Mouse (Mus musculus): ENCODE results near the gene Rbfox2. TPM values are rescaled to one million over a fixed set of nuclear protein-coding genes. Genes with fewer than 3 reads are reported as not detected.
"Not testable (repeated sequence)": the region's sequence is repeated elsewhere in the genome, so short reads cannot be mapped to it uniquely, and the experiment has no call there.

Rbfox2 gene
- 100 to 1,000 TPM; 219 to 240 TPM for total RNA-seq (2021)
- long read RNA-seq, experiment 1, full-length matches to known transcripts = 5 of 69 reads
- long read RNA-seq, experiment 1, partial matches to known transcripts = 4 of 69 reads
- long read RNA-seq, experiment 1, other reads (novel, unspliced or antisense) = 60 of 69 reads
- long read RNA-seq, experiment 2, full-length matches to known transcripts = 3 of 87 reads
- long read RNA-seq, experiment 2, partial matches to known transcripts = 3 of 87 reads
- long read RNA-seq, experiment 2, other reads (novel, unspliced or antisense) = 81 of 87 reads

DNA sequence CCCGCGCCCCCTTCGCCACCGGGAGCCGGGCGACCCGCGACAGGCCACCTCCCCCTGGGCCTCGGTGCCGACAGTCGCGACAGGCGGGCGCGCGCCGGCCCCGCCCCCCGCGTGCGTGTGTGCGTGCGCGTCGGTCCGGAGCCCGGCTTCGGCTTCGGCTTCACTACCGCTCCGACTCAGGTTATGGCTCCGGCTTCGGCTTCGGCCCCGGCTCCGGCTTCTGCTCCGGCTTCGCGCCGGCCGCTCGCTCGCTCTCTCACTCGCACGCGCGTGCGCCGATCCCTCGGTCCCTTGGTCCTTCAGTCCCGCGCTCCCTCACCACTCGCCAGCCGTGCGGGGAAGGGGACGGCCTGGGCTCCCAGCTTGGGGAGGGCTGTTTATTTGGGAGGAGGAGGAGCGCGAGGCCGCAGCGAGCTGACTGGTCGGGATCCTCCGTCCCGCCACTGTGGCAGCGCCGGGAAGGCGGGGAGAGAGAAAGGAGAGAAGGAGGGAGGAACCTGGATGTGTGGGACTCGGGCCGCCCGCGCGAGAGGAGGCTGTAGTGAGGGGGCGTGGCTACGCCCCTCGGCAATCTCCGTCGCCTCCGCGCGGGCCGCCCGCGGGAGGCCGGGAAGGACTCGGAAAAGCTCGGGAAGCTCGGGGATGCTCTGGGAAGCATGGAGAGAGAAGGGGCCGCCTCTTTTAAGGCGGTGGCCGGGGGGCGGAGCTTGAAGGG, at the start of gene Rbfox2:
Gene Rbfox2, minus strand, starts transcription at position 458 of the 715 bp plus-strand sequence.
- peak; percentile 91 for DNase-seq

DNA sequence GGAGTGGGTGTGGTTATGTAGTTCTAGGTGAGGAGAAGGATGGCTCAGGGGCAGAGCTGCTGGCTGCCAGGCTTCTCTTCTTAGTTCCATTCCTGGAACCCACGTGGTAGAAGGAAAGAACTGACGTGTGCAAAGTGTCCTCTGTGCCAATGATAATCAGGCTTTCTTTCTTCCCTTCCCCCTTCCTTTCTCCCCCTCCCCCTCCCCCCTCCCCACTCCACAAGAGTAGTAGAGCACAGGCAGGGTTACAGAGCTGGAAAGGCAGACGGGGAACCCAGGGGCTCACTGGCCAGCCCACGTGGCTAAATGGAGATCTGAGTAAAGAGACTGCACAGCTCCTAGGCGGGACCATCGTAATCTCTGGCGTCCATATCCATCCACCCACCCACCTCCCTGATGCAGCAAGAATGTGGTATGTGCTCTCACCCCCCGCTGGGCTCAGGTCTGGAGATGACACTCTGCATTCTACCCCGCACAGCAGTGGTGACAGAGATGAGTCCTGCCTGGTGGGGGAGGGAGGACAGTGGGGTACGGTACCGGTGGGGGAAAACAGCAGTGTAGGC, 49.5 kb upstream of the Rbfox2 start:
- no peak for DNase-seq

DNA sequence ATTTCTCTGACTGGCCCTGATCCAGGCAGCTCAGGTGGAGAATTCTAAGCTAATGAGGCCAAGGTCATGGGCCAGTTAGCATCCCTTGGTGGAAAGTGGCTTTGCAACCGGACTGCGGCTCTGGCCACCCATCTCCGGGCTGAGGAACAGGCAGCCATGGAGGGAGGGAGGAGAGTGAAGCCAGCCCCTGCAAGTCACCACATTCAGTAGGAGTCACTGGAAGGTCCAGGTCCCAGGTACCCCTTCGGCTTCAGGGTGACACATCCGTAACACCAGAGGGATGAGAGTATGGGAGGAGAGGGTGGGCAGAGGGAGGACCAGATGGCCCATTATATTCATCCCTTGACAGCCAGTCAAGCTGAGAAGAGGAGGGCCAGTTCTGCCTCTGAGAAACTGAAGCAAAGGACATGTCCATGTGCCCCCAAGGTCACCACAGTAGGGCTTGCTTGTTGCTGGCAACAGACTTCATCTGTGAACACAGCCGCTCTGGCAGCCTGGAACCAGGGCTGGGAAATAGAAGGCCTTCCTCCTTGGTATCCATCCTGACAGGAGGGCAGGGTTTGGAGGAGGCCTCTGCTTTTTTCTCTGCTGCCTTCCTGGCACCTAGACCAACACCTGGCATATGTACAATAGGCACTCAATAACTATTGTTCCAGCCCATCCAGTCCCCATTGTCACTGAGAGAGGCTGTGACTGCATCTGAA, 48.2 kb upstream of the Rbfox2 start:
- no peak for DNase-seq

DNA sequence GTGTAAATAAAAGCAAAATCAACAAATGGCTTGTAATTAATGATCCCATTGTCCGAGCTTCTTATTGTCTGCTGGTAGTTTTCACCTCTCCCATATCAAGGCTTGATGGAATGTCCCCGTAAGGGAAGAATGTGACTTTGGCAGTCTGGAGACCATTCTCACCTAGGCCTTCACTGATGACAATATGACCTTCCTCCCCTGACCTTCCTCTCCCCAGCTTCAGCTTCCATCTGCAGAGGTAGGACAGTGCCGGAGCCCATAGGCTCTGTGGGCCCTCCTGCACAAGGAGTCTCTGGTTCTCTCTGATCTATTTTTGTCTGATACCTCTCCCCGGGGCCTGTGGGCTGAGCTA, 47.7 kb upstream of the Rbfox2 start:
- DNase-seq = no peak

DNA sequence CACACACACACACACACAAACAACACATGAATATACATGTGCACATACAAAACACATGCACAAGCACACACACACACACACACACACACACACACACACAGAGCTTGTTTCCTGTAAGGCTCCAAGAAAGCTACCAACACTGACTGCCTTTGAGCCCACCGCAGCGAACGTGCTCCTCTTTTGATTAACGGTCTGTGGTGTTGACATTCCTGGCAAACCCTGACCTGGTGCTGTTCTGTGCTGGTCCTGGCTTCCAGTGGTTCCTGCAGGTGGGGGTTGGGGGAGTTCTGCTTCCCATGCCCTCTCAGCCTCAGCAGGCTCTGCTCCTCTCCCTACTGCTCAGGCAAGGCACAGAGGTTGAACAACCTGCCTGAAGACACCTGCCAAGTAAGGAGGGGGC, 47.0 kb upstream of the Rbfox2 start:
- no peak for DNase-seq

DNA sequence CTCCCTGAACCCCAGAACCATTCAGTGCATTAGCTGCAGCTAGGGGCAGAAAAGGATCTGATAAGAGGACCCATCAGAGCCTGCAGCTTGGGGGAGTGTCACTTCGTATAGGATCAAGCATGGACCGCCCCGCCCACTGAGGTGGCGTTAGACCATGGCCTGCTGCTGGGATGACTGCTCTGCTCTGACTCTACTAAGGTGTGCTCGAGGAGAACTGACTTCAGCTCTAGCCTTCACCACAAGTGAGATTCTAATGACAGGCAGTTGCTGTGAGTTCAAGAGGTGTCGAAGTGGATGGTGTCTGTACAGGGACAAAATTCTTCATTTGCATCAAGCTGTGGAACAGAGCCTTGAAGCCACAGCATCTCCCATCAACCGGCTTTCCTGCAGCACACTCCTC, 46.1 kb upstream of the Rbfox2 start:
- DNase-seq = no peak

DNA sequence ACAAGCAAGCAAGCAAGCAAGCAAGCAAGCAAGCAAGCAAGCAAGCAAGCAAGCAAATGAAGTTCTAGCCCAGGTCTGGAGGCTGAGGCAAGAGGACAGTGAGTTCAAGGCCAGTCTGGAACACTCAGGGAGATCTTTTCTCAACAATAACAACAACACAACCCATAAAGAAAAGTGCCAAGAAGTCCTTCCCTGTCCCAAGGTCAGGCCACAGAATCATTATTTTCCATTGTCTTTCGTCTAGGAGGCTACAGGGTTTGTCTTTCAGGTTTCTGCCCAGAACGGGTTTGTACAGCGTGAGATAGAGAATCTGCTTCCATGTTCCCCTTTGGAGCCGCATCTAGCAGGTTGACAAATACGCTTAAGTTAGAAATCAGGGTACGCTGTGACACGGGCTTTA, 43.3 kb upstream of the Rbfox2 start:
- no peak for DNase-seq

DNA sequence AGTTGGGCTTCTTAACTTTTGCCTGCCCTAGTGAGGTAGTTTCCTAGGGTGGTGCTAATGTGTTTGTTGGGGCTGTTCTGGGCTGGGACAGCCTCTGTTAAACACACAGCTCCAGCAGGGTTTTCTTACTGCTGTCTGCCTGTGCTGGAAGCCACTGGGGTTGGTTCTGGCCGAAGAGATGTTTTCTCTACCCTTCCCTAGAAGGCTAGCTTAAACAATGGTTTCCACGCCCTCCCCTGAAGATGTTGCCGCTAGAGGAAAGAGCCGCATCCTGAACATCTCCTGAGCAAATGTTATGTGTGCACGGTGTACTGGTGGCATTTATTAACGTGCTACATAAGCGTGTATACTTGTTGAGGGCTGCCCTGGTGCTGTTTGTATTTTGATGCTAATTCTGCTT, 41.3 kb upstream of the Rbfox2 start:
- no peak for DNase-seq

DNA sequence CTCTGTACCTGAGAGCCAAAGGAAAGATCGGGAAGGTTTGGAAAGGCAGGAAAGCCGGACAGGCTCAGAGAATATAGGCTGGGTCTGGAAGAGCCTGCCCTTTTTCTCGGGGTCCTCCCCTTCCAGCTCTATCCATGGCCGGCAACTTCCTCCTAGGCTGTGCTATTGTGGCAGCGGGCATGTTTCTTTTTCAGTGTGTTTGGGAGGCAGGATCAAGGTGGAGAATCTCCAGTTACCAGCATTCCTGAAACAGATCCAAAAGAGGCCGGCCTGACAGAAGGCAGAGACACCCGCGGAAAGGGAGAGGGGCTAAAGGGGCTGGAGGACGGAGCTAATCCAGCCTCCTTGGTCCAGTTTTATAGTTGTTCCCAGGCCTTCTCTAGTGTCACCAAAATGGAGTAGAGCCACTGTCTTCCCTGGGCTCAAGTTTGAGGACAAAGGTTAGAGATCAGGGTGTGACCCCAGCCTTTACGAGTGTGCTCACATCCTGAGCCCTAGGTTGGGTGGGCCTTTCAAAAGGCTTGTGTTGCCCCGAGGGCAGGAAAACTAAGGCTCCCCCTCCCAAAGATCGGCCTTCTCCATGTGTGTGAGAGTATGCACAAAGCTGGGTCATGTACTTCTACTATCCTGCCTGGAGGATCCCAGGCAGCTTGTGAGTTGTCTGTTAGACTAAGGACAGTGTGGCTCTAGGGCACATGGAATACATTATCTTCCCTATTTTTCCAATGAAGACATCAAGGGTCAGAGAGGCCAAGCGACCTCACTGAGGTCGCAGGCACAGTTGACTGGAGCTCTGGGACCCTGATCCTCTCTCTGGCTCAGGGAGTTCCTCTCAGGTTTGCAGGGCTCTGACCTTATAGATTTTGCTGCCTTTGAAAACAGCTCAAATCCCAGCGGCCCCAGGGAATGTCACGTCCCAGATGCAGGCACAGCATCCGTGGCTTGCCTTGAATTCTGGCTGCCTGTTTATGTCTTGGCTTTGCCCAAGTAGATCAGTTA, 37.6 kb upstream of the Rbfox2 start:
- no peak for DNase-seq

DNA sequence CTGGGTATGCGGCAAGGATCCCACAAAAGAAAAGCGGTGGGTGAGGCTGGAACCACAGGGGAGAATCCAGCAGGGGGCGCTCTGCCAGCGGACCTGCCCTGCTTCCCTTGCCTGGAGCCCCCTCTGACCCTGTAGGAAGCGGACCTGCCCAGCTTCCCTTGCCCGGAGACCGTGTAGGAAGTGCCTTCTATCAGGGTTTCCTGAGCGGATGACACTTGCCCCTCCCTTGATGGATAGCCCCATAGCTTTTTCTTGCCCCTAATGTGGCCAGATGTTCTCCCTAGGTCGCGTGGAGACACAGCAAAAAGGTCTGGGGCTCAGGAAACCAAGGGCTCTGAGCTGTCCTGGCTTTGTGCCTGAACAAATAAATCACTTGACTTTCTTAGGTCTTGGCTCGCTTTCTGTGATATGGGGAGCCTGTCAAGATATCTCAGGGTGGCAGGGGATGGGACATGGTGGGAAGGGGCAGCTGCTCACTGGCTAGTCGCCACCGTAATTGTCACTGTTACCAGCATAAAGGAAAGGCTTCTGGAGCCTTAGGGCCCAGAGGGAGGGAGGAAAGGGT, 36.8 kb upstream of the Rbfox2 start:
- DNase-seq = peak; percentile 87

DNA sequence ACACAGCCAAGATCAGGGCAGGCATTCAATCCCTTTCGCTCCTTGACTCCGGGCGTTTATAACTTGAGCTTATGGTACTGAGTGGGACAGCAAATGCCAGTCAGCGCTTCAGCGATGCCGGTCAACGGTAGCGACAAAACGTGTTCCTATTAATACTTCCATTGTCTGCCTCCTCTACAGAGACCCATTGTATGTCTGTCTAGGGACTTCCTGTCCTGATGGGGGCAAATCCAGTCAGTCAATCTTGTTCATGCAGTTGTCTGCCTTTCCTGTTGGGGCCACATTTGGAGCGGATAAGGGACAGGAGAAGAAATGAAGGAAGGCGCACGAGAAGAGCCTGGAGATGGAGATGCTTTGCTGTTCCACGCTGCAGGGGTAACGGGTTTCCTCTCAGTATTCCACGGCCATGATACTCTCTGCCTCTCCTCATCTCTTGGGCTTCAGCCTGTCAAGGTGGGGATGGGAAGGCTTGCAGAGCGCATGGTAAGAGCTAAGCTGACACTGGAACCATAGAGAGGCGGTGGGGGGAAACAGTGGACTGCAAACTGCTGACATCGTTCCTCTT, 36.2 kb upstream of the Rbfox2 start:
- no peak for DNase-seq

DNA sequence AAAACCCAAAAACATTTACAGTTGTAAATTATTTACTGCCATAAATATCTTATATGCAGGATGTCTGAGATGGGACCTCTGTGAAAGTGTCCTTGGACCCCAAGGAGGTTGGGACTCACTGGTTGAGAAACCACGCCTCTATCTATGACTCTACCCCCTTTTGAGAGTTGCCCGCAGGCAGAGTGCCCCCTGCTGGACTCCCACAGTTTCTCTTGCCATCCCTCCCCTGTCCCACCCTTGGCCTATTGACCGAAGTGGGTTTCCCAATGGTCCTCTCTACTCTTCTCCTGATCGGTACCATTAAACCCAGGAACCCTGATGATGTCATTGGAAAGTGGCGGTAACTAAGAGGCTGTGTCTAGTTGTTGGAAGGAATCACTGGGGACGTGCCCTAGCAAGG, 35.2 kb upstream of the Rbfox2 start:
- DNase-seq = no peak

DNA sequence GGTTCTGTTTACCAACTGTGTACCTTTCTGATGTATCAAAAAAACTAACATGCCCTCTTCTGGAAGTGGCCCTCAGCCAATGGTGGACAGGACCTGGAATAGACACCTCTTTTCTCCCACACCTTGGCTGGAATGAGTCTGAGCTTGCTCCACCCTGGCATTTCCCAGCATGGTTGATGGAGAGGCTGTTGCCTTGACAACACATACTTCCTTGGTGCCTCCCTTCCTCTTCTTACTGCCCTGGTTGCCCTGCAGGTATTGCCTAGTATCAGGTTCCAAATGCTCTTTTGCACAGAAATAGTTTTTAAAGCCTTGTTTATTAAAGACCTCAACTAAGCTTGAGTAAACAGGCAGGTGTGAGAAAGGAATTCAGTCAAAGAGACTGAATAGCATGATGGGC, 33.8 kb upstream of the Rbfox2 start:
- DNase-seq = no peak

DNA sequence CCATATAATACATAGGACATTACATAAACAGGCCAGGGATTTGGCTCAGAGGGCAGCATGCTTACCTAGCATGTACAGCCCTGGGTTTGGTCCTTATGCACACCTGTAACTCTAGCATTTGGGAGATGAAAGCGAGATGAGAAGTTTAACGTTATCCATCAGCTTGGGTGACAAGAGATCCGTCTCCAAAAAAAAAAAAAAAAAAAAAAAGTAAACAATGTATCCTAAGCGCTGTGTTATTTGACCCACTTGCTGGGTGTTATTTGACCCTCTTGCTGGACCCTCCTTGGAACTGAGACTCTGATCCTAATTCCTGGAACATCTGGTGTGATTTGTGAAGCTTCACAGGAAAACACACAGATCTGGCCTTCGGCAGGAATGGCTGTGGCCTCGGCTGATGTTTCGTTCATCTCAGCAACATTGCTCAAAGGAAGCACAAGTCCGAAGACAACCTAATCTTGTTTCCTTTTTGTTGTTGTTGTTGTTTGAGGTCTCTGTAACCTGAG, 32.2 kb upstream of the Rbfox2 start:
- no peak for DNase-seq

DNA sequence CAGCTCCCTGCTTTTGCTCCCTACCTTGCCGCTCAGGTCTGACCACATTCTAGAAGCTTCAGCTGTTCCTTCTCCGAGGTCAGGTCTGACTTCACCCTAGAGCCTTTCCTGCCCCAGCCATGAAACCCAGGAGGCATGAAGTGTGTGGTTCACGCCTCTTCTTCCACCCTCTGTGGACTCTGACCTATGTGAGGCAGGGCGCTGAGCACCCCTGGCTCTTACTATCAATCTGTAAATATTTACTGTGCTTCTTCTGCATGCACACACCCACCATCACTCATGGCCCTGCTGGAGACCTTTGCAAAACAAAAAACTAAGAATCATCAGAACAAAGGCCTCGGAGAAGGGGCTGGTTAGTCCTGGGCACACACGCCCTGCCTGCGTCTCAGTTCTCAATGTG, 31.6 kb upstream of the Rbfox2 start:
- no peak for DNase-seq

DNA sequence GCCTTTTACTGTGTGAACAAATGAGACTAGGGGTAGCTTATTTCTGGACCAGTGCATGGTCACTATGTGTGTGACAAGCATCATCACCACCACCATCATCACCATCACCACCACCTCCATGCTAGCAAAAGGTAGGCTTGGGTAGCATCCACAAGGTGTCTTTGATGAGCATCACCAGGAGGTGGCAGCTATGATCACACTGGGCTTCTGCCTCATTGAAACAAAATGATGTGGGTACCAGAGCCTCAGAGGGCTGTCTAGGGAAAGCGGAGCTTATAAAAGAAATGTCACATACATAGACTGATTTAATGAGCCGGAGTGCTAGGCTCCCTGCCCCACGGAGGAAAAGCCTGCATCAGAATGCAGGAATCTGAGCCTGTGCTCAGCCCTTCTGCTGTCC, 31.1 kb upstream of the Rbfox2 start:
- DNase-seq = no peak

DNA sequence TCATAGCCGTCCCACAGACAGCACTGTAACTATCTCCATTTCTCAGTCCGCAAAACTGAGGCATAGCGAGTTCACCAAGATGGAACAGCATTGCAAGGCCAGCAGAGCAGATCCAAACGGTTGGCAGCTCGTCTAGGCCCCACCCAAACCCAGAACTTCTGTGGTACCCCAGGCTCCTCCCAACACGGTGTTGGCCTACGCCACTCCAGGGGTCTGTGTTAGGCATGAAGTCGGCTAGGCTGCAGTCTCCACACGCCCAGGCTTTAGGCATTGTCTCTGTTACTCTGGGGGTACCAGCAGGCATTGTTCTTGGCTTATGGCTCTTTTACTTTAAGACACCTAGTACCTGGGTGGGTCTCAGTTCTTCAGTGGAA, 30.2 kb upstream of the Rbfox2 start:
- DNase-seq = no peak

DNA sequence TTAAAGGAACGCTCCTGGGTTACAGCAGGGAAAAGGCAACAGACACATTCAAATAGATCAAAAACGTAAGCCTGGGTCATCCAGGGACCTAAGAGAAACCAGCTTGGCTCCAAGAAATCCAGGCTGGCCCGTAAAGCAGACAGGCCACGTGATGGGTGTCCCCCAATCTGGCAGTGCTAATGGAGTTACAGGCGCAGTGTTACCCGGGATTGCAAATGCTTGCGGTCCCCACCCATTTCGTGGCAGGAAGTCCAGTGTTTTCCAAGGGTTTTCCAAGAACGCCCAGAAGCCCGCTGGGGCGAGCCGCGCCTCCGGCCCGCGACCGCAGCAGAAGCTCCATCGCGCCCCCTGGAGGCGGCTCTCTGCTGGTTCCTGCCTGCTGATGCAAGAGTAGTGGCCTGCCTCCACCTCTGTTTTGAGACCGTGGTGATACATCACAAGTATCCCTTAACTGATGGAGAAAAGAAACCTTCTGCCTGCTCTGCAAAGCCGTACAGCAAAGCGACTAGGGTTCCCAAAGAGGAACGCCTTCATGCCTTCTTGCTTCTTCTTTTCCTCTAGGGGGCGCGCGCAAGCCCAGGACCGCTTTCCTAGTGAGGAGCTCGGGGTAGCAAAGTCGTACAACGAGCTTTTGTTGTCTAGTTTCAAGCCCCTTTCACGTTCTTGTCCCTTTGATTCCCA, 29.6 kb upstream of the Rbfox2 start:
- peak; percentile 96 for DNase-seq

DNA sequence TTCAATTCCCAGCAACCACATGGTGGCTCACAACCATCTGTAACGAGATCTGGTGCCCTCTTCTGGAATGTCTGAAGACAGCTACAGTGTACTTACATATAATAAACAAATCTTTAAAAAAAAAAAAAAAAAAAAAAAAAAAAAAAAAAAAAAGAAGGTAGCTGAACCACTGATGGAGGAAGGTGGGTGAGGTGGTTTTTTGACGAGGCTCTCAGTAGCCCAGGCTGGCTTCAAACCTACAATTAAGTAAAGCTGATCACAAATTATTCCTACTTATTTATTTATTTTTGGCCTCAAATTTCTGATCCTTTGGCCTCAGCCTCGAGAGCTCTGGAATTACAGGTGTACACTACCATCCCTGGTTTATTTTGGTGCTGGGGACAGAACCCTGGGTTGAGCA, 28.4 kb upstream of the Rbfox2 start:
- DNase-seq = not testable (repeated sequence)

DNA sequence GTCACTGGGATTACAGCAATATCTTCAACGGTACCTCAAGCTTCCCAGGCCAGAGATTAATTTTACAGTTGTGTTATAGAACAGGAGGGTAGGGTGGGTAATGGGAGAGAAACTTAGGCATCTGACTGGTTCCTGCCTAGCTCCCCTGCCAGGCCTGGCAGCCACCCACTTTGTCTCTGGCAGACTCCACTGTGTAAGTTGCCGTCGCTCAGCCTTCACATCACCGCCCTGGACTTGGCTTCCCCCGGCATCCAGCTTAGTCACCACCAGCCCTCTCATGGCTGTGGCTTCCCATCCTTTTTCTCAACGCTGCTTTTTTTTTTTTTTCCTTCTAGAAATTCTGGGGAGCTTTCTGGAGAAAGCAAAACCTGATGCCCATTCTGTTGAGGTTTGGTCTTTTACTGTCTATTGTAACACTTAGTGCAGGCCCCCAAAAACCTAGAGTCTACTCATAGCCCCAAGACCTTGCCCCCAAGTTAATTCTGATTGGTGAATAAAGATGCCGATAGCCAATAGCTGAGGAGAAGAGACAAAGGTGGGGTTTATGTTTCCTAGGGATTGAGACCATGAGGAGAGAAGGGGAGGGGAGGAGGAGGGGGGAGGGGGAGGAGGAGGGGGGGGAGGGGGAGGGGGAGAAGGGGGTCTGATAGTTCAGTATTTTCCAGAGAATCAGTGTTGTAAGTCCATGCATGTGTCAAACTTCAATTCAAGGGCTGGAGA, 25.6 kb upstream of the Rbfox2 start:
- peak; percentile 49 for DNase-seq

Data from gastrocnemius, postnatal 10 days (tissue).